Mouse (Mus musculus): Measurements from ENCODE around the gene Wrnip1.

DNA sequence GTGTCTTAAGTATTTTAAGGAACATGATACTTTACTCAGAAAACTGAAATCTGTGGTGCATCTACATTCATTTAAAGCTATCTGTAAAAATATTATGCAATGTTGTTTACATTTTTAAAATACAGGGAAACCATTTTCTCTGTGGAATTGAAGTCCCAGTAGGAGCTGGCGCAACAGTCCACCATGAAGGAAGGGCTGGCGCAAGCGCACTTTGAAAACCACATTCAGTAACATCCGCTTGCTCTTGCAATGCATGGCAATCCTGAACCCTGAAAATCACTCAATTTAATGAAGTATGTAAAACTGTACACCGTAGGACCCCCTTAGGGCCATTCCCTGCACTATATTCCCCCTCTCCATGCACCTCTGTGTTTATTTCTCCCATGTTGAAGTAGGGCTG is 32.7 kb downstream of the Wrnip1 start:
- no peak for TF ChIP-seq HCFC1 (IDR thresholded peaks at IDR 0.05; ENCODE audit: low read depth, low read length)
- no peak for TF ChIP-seq ELF1 (IDR thresholded peaks at IDR 0.05; ENCODE audit: low read depth, low read length)
- TF ChIP-seq CTCF (IDR thresholded peaks at IDR 0.05 in 2 of 3, conservative IDR thresholded peaks at IDR 0.05 in 1 of 3; ENCODE audit: control insufficient read depth in 1 of 3, insufficient read depth in 1 of 3, low read depth in 2 of 3, low read length in 3 of 3, poor library complexity in 1 of 3, severe bottlenecking in 1 of 3) = no peak
- no peak for TF ChIP-seq MAX (IDR thresholded peaks at IDR 0.05; ENCODE audit: low read length)
- TF ChIP-seq MAZ (IDR thresholded peaks at IDR 0.05; ENCODE audit: low read depth, low read length) = no peak
- no peak for TF ChIP-seq ETS1 (IDR thresholded peaks at IDR 0.05; ENCODE audit: low read depth, low read length)
- TF ChIP-seq MXI1 (IDR thresholded peaks at IDR 0.05; ENCODE audit: low read depth, low read length) = no peak
- no peak for TF ChIP-seq EP300 (IDR thresholded peaks at IDR 0.05; ENCODE audit: low read depth in 1 of 2, low read length in 2 of 2)
- no peak for TF ChIP-seq POLR2A (IDR thresholded peaks at IDR 0.05; ENCODE audit: control insufficient read depth in 1 of 2, insufficient read depth in 1 of 2, low read depth in 1 of 2, low read length in 2 of 2, poor library complexity in 1 of 2)
